Mouse (Mus musculus) skeletal muscle tissue, adult 2 months (tissue): ENCODE measurements around the gene Tnnt2.

ENCODE experiments used
- DNase-seq: peaks from one replicate; pipeline ENCODE4 v3.0.0-alpha.2; 2012; ENCODE audit warnings: low read depth, low spot score

Tnnt2 gene

DNA sequence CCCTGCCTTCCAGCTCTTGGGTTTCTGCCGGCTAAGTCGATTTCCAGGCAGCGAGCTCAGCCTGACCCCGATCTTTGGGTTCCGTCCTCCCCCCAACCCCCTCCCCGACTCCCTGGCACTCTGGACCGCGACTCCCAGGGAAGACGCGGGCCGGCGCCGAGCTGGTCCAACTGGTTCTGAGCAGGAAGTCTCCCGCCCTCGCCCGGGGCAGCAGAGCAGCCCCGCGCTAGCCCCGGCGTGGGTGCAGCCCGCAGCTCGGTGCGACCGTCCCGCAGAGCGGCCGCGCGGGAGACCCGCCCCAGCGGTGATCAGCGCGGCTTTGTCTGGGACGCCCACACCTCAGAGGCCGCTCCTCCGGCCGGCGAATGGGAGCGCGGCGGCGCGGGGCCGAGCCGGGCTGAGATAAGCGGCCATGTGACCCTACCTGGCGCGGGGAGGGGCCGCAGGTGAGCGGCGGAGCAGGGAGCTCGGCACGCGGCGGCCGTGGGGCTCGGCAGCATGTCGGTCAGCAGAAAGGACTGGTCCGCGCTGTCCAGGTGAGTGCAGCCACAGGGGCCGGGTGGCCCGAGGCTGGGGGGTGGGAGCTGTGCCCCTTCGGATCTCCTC lies 17.6 kb upstream of the Tnnt2 start, which contains the start of gene Lad1:
TSS of gene Lad1 (plus strand) at position 118 of the 606 bp plus-strand sequence.
- no peak for DNase-seq

DNA sequence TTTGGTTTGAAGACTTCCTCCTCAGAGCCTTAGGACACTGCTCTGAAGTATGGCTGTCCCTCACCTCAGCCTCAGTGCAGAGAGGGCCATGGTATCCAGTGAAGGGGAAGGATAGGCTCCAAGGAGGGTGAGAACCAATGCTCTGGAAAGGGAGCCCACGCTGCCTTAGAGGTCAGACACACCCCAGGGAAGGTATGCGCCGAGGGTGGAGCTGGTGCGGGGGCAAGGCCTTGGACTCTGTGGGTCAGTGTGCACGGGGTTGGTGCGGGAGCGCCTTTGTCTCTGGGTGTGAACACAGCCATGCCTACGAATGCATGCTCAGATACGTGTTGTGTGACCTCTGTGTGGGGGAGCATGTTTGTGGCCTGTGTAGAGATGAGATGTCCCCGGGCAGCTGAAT lies 16.1 kb upstream of the Tnnt2 start:
- DNase-seq: no peak

- DNase-seq: no peak
Observed at GRCm38 (mm10) chr1:135820736-135821364, 15.3 kb upstream of the Tnnt2 start.

DNA sequence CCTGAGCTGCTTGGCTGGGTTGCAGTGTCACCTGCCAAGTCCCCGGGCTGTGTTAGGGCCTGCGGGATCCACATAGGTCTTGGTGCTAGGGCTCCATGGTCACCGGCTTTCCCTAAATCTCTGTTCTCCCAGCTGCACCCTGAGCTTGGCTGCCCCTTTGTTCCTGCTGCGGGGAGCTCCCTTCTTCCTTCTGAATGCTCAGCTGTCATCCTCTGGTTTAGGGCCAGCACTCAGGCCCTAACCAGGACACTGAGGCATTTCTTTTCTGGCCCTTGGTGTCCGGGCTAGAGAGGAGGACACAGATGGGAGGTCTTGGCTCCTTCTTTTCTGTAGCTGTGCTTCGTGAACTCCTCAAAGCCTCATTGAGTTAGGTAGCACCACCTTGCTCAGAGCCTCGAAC lies 14.4 kb upstream of the Tnnt2 start:
- DNase-seq: no peak

GRCm38 (mm10) chr1:135828918-135829317 lies 7.2 kb upstream of the Tnnt2 start:
- peak; percentile 21 for DNase-seq

DNA sequence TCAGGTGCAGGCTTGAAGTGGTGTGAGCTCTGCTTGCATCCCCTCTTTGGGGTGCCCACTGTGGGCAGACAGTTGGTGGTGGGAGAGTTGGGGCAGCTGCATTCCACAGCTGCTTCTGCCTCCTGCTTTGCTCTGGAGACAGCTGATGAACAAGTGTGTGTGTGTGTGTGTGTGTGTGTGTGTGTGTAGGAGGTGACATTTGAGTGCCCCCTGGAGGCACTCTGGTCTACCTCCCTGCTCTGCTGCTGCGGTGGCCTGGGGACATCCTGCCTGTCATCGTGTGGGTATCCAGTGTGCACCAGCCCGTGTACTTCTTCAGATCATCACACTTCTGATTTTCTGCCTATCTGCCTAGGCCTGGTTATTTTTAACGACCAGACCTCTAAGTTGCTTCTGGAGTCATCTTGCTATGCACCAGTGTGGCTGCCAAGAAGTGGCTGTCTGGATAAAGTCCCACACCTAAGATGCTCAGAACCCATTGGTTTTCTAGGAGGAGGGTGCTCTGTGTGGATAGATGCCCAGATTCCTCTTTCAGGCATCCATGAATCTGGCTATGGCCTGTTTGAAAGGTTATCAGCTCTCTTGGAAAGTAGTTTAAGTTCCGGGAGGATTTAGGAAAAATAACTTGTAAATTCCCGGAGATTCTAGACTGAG lies 1.8 kb upstream of the Tnnt2 start:
- DNase-seq: no peak

GRCm38 (mm10) chr1:135834983-135835382 lies 1.2 kb upstream of the Tnnt2 start:
- no peak for DNase-seq

DNA sequence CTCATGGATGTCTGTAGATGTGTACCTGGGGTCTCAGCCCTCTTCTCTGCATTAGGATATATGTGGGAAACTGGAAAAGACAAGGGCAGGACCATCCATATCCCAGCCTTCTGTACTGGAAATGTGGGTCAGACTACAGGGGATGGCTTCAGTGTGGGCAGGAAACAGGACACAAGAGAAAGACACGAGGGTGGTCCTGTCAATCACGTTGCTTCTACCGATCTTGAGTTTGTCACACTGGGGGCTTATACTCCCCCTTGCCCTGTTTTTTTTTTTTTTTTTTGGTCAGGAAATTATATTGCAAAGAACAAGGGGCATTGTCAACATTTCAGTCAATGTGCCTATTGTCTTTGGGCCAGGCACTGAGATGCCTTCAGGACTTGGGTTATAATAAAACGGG lies 2.5 kb downstream of the Tnnt2 start:
- no peak for DNase-seq

DNA sequence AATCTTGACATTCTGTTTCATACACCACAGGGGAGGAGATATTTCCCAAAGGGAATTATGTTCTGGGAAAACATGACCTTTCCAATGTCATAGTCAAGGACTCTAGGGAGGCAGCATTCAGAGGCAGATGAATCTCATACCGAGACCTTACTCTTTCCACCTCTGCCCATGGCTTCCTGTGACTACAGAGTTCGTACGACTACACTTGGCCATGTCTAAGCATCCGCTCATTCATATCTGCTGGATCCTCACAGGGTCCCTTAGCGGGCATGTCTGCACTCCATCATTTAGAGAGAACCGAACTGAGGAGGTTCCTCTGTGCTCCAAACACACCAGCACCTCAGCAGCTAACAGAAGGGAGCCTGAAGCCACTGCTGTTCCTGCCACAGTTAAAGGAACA lies 2.9 kb downstream of the Tnnt2 start:
- DNase-seq: no peak

DNA sequence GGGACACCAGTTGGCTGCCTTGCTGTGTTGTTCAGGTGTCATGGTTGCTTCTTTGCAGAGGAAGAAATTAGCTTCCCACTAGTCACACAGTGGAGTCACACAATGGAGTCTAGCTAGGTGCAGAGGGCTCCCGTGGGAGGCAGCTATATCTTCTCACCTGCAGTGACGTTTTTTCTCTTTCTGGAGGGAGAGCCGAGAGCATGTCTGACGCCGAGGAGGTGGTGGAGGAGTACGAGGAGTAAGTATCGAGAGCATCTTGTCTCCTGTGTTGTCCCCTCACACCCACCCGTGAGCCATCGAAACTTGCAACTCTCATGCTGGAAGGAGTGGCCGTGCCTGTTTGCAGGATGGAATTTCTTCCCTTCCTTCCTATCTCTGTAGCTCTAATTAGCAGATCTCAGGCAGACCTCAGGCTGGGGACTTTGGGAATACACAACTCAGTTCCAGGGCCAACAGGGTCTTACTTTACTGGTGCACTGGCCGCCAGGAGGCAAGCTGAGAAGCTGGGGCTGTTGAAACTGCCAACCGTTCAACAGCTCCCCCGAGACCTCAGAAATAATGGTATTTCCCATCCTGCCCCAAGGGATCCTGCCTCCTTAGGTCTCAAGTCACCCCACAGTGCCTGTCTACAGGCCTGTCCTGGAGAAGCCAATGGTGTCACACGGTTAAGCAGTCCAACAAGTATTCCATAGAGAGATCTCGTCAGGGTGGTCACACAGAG lies 4.7 kb downstream of the Tnnt2 start:
- DNase-seq: no peak

DNA sequence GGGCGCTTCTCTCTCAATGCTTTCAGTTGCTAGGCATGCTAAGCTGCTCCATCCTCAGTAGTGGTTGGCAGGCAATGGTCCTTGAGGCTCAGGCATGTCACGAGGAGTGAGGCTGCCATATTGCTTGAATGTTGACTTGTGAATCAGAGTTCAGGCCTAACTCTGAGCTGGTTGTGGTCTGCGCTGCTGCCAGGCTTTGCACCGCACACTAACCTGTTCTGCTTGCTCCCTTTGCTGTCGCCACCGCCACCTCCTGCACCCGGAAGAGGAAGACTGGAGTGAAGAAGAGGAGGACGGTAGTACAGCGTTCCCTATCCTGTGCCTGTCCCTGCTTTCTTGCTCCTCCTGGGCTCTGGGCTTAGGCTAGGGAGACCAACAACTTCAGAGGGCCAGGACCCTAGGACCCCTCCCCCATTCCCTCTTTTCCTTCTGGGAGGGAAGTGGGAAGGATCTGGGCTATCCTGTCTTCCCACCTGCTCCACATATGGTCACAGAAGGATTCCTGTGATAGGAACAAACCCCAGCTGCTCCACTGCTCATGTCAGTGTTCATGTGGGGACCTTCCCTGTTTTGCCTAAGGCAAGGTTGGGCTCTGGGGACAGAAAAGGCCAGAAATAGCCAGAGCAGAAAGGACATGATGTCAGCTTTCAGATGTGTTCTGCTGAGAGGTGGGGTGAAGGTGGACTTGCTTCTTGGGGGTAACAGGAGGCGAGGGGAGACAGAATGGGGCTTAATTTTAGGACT lies 7.5 kb downstream of the Tnnt2 start:
- DNase-seq: no peak

DNA sequence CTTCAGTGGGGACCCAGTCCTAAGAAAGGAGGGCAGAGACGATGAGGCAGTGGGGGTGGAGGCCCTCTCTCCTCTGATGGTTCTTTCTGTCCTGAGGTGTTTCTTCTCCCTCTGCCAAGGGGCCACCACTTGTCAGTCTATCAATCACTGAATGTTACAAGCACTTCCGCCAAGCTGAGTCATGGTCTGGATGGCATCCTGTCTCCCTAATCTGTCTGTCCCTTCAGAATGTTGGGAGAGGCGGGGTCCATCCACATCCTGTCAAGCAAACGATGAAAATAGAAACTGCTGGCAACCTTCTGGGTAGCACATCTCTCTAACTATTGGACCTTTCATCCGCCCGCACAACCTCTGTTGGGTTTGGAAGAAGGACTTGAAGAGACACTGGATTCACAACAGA lies 8.3 kb downstream of the Tnnt2 start:
- peak; percentile 18 for DNase-seq

DNA sequence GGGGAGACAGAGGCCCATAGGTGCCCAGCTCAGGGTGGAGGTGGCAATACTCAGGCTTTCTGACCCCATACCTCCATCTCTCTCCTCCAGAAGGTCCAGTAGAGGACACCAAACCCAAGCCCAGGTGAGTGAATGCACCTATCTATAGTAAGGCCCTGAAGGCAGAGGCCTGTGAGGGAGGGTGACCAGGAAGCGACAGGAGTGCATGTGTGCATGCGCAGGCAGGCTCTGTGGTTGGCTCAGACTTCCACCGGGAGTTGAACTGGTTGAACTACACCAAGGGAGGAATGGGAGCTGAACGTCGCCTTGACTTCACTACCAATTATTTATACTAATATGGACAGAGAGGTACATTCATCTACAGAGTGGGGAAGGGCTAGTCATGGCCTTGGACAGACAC lies 10.5 kb downstream of the Tnnt2 start:
- DNase-seq: no peak

DNA sequence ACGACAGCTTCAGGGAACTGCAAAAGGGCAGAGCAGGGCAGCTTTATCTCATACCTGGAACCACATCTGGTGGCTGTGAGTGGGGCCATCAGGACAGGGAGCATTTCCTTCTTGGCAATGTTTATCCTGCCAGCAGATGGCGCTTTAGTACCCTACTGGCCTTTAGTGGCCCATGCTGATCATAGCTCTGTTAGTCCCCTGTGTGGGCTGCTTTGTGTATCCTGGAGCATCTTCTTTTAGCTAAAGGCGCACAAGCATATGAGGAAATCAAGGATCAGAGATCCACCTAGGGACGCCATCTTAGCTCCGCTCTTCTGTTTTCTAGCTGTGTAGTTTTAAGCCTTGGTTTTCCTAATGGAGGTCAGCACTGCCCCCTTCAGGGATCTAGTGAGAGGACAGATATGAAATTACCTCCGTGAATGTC lies 11.0 kb downstream of the Tnnt2 start:
- DNase-seq: no peak

DNA sequence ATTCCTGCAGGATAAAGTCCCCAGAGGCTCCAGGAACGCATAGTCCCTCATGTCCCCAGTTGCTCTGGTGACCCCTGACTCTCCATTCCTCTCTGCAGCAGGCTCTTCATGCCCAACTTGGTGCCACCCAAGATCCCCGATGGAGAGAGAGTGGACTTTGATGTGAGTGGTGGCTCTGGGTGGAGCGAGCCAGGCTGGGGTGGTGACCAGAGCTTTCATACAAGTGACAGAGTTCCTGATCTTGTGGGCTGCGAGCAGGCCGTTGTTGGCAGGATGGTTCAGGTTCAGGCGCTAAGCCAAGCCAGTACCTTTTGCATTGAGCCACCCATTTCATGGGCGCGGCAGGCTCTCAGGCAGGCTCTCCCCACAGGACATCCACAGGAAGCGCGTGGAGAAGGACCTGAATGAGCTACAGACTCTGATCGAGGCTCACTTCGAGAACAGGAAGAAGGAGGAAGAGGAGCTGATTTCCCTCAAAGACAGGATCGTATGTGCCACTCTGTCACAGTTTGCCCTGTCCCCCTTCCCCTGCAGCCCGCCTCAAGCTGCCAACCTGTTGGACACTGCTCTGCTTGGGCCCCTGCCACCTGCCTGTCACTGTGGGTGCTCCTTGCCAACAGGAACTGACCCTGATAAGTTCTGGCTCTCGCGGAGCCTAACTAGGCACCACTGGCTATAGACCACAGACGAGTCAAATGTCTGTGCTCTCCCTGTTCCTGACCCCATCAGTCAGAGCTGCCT lies 11.6 kb downstream of the Tnnt2 start:
- peak; percentile 24 for DNase-seq

GRCm38 (mm10) chr1:135850722-135851512 lies 14.8 kb downstream of the Tnnt2 start:
- DNase-seq: peak; percentile 30

- no peak for DNase-seq
Observed at GRCm38 (mm10) chr1:135852044-135852756, 16.0 kb downstream of the Tnnt2 start.

GRCm38 (mm10) chr1:135853200-135853599 lies 17.0 kb downstream of the Tnnt2 start:
- DNase-seq: no peak

DNA sequence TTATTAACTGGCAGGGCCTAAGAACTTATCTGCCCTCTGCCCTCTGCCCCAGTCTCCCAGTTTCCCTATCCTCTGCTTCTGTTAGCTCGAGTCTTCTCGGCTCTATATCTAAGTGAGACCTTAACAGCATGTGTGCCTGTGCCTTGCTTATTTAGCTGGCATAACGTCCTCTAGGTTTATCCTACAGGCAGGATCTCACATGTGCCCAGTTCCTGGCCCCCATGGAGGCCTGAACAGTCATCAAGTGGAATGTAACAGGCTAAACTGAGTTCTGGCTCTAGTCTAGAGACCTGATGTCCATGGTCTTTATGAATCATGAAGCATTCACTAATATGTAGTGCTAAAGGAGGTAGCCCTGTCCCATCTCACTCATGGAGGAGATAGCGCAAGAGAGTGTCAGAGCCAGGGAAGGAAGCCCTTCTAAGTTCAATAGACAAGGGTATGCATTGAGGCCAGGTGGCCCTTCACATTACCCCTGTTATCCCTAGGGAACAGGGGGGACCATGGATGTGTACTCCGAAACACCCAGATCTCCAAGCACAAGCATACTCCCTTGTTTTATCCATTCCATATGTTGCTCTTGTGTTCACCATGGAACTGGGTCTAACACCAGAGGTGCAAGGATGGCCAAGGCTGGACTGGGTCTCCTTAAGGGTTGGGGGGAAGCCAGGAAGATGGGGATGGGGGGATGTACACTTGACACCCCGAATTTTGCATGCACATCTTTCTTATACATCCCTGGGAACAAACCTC lies 18.6 kb downstream of the Tnnt2 start:
- DNase-seq: no peak
